Mouse (Mus musculus): Measurements from ENCODE around the gene Chl1.

- TF ChIP-seq CTCF (IDR thresholded peaks at IDR 0.05; ENCODE audit: low read depth, low read length) = no peak
- no peak for TF ChIP-seq POLR2A (IDR thresholded peaks at IDR 0.05; ENCODE audit: insufficient read depth, low read length)
- no peak for TF ChIP-seq EP300 (IDR thresholded peaks at IDR 0.05; ENCODE audit: insufficient read depth, low read depth, low read length)
Measured at GRCm38 (mm10) chr6:103682854-103683574, 172.6 kb downstream of the Chl1 start.

Measured in ES-Bruce4 (cell line).